Mouse (Mus musculus) ES-E14 (cell line): ENCODE data around the gene Gm10720.
"Not testable (repeated sequence)": the region's sequence is repeated elsewhere in the genome, so short reads cannot be mapped to it uniquely, and the experiment has no call there.

Experiments
- CHD2 ChIP-seq: IDR thresholded peaks from 2 replicates; pipeline ENCODE4 v1.6.1; 2014; ENCODE audit warnings: mild to moderate bottlenecking, low read depth, low read length, inconsistent platforms
- HCFC1 ChIP-seq: IDR thresholded peaks from 2 replicates; pipeline ENCODE4 v1.6.1; 2012; ENCODE audit warnings: low read length, inconsistent platforms, borderline replicate concordance; ENCODE audit not compliant: insufficient read depth
- MAFK ChIP-seq: IDR thresholded peaks from 2 replicates; pipeline ENCODE4 v1.6.1; 2014; ENCODE audit warnings: mild to moderate bottlenecking, low read depth, low read length, inconsistent platforms; ENCODE audit not compliant: insufficient read depth
- ZNF384 ChIP-seq: IDR thresholded peaks from 2 replicates; pipeline ENCODE4 v1.6.1; 2012; ENCODE audit warnings: low read depth, low read length, inconsistent platforms

DNA sequence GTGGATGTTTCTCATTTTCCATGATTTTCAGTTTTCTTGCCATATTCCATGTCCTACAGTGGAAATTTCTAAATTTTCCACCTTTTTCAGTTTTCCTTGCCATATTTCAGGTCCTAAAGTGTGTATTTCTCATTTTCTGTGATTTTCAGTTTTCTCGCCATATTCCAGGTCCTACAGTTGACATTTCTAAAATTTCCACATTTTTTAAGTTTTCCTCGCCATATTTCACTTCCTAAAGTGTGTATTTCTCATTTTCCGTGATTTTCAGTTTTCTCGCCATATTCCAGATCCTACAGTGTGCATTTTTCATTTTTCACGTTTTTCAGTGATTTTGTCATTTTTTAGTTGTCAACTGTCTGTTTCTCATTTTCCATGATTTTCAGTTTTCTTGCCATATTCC, 6.1 kb upstream of the Gm10720 start:
- TF ChIP-seq MAFK, HCFC1, CHD2, ZNF384: not testable (repeated sequence)
